Mouse (Mus musculus) A20 (cell line): Measurements from ENCODE around the gene Mrm3.

Source experiments
- DNase-seq: peaks from one replicate; pipeline ENCODE4 v3.0.0-alpha.2; 2011; ENCODE audit warnings: low read depth, low spot score

The Mrm3 gene

DNA sequence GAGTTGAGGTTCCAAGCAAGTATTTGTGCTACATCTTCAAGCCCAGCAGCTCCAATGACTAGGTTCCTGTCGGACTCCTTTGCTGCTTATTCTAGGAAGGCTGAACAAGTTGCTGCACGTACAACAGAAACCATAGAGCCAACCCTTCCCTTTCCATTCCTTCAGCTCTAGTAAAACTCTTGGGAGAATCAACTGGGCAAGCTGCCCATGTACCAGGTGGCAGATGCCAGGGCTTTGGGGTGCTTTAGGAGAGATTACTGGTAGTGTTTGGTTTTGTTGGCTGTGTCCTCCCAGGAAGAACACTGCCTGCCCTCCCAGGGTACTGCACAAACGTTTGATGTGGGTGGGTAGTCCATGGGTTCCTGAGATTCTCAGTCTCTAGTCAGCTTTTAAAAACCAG lies 8.5 kb downstream of the Mrm3 start:
- DNase-seq: no peak

DNA sequence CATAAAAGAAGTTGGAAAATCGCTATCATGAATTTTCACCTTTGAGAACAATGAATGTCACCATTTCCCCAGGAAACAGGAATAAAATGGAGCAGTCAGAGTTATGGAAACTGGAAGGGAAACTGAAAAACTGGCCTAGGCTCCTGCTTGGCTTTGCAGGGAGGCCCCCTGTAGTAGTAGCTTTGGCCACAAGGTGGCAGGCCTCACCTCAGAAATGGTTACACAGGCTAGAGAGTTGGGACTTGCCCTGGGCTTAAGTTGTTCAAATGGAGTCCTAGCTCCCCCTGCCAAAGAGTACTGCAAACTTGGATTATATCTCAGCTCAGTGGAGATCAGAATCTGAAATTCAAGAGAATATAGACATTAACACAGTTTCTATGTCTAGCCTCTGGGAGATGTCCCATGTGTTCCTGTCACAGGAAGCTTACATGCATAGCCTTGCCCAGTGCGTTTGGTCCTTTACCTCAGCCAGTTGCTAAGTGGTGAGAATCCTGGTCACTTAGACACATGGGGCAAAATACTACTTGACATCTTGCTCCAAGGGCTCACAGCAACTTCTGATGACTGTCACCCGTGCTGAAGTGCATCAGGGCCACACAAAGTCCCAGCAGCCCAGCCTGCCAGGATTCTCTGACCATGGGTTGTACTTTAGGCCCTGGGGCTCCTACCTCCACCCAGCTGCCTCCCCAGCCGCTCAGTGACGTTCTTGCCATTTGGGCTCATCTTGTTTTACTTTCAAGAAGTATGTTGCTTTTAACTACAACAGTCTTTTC lies 9.8 kb downstream of the Mrm3 start:
- DNase-seq: peak; percentile 79

DNA sequence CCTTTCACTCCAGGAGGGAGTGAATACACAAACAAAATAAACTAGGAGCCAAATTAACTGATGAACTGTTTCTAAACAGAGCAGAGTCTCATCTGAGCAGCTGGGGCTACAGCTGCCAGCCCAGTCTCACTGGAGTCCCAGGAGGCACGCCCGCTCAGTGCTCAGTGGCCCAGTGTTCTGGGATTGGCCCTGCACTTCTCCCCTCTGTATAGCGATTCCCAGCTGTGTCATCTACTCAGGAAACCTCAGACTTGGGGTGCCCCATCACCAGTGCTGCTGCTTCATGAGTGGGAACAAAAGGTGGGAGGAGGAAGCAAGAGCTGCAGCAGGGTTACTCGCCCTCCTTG lies 10.4 kb downstream of the Mrm3 start:
- DNase-seq: no peak

DNA sequence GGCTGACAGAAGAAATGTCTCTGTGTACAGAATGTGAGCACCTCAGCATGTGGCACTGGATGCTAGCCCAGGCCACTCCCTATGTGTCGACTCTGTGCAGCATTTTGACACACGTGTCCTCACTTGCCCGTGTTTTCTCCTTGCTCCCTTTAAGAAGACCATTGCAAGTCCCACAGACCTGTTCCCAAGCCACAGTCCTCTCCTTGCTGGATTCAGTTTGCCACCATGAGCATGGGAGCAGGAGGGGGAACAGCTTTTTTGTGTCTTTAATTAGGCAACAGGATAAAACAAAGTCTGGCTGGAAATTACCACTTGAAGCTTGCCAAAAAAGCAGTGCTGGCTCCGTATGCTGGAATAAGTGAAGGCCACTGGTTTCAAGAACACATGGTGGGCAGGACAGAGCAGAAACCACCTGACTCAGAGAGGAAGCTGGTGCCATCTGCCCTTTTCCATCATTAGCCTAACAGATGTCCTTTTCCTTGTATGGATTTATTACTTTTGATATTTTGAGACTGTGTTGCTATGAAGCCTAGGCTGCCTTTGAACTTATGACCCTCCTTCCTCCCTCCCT lies 12.0 kb downstream of the Mrm3 start:
- DNase-seq: no peak

DNA sequence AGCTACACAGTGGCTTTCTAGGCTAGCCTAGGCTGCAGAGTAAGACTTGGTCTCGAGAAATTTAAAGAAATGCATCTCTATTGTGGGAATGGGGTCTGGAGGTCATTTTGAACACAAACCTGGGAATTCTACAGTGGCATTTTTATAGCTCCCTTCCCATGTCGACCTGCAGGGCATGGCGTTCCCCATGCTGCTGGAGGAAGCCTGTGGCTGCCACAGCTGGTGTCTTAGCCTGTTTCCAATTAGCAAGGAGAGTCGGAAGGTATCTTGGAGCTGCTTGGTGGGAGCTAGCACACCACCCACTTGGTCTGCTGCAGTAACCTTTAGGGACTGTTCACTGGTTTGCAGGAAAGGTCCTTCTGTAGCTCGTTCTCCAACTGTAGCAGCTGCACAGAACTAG lies 12.6 kb downstream of the Mrm3 start:
- no peak for DNase-seq

DNA sequence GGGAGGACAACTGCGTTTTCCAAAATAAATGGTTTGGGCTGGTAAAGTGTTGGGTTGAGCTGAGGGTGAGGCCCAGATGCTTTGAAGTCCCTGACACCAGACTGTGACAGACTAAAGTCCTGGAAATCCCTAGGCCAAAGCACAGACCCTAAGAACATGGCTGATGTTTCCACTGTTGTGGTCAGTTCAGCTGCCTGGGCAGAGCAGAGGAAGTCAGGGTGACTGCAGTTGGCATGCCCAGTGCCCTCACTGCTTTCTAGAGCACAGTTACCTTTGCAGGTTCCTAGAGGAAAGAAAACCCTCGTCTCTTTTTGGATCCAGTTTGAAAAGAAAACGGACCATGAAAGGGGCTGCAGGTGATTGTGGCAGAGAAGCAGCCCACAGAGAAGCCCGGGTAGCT lies 13.9 kb downstream of the Mrm3 start:
- DNase-seq: no peak

DNA sequence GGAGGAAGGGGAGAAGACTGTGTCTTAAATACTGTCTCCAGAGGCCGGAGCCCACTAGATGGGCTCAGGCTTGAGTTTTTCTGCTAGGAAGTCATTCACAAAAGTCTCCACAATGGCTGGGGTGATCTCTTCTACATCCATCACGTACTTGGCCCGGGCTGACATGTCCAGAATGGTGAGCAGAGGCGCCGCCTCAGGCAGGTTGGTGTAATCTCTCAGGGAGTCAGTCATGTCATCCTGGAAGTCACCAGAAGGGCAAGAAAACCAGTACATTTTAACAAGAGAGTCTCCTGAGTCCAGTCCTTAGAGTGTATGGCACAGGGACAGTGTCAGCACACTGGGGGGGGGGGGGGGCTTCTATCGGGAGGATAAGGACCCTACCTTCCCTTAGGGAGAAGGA lies 15.0 kb downstream of the Mrm3 start:
- no peak for DNase-seq

DNA sequence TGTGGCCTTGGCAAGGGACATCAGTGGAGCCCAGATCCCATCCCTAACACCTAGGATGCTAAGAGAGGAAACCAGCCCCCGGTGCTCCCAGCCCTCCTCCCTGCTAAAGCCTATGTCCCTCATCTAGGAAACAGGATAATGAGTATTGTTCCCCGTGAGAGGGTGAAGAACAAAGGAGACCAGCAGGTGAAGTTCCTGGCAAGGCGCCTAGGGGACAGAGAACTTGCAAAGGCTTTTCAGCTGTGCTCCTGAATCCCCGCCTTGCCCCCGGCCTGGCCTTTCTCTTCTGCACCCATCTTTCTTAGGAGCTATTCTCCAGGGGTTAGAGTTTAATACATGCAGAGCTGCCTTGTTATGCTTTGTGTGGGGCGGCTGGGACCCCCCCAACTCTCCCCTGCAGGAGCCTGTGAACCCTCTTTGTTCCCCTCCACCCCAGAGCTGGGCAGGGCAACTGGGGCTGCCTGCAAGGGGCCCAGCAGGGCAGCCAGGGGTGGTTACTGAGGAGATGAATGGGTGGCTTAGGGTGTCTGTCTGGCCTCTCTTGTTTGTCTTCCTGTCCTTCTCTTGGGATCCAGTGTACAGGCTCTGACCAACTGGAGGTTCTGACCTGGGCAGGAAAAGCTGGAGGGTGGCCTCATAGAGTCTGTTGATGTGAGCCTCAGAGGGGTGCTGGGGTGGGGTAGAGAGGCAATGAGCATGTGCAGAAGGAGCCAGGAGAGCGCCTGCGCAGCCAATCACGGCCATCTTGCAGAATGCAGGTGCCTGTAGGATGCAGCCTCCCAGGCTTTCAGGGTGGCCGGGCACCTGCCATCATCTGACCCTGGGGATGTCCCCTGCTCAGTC lies 16.9 kb downstream of the Mrm3 start:
- no peak for DNase-seq

DNA sequence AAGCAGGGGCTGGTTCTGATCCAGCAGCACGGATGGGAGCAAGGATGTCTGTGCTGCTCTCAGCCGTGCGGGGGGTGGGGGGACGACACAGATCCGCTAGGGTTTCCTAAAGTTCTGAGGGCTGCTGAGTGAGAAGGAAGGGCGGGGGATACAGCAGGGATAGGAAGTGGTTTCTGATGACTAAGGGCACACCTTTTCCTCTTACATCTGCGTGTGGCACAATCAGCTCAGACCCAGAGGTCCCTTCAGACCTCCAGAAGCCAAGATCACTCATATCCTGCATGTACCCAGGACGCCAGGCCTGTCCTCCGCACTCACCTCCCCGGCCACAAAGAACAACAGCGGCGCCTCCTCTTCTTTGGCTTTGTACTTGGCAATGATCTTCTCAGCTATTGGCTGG lies 17.7 kb downstream of the Mrm3 start:
- no peak for DNase-seq

DNA sequence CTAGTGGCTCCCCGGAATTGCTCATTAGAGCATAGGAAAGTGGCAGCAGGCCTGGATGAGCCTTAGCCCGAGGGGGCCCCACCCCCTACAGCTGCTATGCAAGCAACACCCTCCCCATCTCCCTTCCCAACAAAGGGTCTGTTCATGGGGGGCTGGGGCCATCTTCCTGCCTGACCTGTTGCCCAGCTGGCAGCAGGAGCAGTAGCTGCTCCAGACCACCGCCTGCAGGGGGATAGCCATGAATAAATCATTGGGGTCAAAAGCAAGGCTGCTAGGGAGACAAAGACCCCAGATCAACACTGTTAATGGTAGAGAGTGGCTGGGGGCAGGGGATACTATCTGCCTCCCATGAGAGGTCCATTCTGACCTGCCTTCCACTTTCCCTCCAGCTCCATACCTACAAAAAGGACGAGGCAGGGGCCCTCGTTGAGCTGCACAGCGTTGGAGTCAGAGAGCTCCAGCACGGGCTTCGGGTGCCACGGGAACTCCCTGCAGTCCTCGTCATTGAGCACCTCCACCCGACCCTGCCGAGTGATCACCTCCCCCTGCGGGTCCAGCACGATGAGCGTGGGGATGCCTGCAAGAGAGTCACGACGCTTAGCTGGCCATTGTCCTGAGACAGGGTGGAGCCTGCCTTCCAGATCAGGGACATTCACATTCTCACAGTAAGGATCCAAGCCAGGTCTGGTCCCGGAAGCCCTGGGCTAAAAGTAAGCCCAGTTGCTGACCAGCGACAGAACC lies 19.3 kb downstream of the Mrm3 start:
- no peak for DNase-seq

DNA sequence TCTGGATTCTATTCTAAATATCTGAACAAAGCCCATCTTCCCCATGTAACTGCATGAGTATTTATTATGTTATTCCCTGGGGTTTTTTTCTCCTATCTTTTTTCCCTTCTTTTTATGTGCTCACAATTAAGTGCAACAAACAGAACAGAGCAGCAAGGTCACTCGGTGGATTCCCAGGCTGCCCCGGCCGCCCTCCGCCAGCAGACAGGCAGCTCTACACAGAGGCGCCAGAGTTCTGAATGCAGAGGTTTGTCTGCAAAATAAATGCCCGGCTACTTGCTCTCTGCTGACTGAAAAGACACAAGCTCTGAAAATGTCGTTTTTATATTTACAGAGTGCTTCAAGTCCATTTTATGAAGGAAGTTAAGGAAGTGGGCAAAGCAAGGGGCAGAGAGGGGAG lies 24.0 kb downstream of the Mrm3 start:
- DNase-seq: no peak

DNA sequence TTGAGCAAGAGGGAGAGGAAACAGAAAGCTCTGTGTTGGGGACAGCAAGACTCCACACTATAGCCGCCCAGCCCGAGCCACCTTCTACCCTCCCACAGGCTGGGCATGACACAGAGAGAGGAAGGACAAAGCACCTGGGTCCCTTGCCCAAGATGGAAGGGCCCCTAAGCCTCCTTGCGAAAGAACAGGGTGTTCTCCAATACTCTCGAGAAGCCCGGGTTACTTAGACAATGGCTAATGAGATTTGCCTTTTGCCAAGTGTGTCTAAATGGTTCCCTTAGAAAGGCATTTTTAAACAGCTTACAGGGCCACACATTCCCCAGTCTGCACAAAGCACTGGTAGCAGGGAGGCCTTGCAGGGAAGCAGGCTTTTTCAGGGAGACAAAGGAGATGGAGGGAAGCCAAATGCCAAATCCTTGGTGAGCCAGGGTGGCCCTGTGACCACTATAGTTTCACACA lies 24.5 kb downstream of the Mrm3 start:
- DNase-seq: no peak

DNA sequence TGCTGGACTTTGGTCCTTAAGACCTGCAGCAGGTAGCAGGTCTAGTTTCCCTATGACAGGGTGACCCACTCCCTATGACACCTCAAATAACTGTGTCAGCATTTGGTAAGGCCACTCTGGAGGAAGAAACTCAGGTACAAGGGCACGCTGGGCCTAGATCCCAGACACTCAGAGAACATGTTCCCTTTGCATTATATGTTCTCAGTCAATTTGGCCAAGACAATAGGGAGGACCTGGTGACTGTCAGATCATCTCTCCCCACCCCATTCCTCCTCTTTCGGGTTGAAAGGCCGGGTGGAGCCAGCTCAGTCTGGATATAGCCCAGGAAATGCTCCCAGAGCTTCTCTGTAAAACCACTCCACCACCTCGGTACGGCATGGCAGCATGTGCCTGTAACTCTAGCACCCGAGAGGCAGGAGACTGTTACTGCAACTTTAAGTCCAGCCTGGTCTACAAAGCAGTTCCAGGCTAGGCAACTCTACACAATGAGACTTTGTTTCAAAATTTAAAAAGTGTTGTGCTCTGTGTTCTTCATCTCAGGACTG lies 25.1 kb downstream of the Mrm3 start:
- no peak for DNase-seq

DNA sequence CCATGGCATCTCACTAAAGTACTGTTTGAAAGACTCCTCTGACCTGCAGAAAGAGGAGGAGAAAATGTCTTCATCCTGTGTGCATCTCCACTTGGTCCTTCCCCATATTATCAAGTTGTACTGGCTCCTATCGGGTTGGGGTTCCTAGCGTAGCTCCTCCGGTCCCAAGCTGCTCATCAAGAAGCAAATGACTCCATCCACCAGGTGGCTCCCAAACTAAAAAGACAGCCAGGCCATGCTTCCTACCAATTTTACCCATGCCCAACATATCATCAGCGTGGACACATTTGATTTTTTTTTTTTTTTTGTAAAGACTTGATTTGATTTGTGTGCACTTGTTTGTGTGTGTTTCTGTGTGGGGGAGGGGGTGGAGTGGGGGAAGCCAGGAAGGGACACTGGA lies 28.9 kb downstream of the Mrm3 start:
- no peak for DNase-seq

DNA sequence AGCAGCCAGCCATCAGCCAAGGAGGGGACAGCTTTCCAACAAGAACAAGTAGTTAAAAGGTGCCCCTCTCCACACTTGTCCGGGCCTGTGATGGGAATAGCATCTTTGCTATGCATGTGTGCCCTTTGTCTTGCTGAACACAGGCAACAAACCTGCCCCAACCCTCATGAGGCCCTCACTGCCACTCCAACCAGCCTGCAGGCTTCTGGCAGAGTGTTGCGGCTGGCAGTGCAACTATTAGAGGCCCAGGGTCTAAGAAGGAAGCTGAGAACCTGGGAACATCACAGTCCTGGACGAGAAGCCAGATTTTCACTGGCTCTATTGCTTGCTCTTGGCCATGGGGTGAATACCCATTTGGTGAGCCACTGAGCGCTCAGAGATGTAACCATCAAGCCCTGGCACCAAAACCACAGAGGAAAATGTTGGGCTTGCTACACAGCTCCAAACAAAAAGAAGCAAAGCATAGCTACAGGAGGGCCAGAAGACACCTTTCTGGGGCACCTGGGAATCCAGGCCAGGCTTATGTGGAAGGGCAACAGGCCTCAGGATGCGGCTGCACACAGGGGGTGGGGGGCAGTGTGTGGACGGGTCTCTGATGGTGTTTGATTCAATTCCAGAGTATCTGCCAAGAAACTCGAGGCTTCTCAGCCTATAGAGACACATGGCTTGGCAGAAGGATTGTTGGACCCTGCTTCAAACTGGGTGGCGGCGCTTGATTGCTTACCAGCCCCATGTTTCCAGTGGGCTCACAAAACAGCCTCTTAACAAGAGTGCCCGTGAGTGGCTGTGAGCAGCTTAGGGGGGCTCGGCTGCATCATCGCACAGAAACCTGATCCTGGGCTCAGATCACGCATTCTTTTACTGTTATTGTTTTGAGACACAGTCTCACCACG lies 35.7 kb downstream of the Mrm3 start:
- no peak for DNase-seq

DNA sequence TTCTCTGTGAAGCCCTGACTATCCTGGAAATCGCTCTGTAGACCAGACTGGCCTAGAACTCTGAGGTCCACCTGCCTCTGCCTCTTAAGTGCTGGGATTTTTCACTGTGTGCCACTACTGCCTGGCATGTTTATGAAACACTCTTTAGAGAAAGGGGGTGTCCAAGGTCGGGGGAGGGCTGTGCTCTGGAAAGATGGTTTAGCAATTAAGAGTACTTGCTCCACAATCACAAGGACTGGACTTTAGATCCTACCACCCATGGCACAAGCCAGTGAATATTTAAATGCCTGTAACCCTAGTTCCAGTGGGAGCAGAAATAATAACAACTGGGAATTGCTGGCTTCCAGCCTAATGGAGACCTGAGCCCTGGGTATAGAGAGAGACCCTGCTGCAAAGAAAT lies 36.5 kb downstream of the Mrm3 start:
- DNase-seq: no peak

DNA sequence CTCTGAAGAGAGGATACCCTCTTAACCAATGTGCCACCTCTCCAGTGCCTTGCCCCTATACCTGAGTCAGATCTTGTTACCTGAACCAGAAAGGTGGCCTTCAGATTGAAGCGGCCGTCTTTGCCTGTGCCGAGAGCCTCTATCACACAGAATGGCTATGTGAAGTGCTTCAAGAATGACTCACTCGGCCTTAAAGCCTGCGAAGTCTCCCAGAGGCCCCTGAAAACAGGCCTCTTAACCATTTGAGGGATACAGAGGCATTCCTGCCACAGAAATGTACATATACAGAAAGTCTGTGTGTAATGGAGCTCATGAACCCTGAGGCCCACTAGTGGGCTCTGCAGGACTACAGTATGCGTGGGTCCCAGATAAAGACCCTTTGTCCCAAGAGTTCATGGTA lies 40.3 kb downstream of the Mrm3 start:
- no peak for DNase-seq

DNA sequence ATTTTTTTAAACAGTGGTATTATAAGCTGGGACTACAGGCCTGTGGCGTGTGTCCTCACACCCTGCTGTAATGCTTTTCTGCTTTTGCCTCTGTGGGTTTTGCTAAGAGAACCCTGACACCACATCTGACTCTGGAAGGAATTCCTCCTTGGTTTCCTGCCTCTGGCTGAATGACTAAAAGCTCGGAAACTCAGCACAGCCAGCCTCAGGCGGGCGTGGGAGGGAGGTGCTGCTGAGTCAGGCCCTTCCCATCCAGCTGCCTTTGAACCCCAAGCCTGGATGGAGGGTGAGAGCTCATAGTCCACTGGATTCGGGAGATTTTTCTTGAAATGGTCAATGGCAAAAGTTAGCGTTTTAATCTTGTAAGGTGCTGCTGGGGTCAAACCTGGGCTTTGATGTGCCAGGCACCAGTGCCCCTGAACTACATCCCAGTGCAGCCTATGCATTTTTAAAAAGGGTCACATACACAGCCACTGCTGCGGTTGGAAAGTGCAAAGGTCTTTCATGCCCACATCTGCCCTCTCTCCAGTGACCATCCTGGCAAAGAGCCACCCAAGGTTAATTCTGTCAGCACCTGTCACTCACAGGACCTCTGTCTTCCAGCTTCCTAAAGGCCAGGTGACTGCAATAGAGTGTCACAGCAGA lies 42.0 kb downstream of the Mrm3 start:
- no peak for DNase-seq

DNA sequence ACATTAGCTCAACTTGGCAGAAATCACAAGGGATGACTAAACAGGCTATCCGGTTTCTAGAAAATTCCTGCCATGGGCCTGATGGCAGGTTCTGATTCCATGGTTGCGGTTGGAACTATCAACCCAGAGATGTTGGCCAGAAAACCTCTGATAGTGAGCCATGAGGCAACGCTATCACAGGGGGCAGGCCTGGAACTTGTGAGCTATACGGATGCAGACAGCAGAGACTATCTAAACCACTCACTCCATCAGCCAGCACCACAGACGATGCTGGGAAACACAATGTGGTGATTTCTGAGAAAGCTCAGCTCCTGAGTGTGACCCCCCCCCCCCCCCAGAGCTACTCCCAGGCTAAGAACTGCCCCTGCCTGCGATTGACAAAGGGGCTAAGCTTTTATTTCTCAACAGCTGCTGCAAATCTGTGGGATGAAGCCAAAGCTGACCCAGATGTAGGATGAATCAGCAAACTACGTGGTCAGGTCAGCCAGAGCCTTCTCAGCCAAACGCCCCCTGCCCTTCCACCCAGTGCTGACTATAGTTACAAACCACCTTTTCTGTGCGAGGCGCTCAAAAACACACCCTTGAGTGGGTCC lies 43.1 kb downstream of the Mrm3 start:
- no peak for DNase-seq

DNA sequence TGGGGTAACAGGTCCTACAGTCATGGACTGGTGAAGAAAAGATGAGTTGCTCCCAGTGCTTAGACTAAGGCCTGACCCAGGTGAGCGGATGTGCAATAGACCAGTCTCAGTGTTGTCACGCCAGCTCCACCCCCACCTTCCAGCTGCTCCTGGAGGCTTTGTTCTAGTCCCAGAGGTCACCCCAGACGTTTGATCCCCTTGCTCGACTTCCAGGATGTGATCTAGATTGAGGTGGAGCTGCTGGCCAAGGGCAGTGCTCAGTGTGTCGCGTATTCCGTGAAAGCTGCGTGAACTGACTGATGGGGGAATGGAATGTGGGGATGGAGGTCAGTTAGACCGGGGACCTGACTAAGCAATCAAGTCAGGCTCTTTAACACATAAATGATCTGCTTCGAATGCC lies 43.8 kb downstream of the Mrm3 start:
- no peak for DNase-seq
